Mouse (Mus musculus) heart, adult 2 months (tissue): ENCODE measurements around the gene Dpt.

ENCODE experiments used
- CTCF ChIP-seq: fragments of 200-600 bp; IDR thresholded peaks from 2 replicates; pipeline ENCODE4 v1.8.1; 2022; ENCODE audit warnings: antibody characterized with exemption, mild to moderate bottlenecking, moderate library complexity
- EP300 ChIP-seq: fragments of 200-500 bp; IDR thresholded peaks from 2 replicates; pipeline ENCODE4 v1.6.1; 2011; ENCODE audit warnings: low read depth, low read length, control low read depth; ENCODE audit not compliant: insufficient read depth
- POLR2A ChIP-seq: fragments of 200-500 bp; IDR thresholded peaks from 2 replicates; pipeline ENCODE4 v1.6.1; 2011; ENCODE audit warnings: mild to moderate bottlenecking, low read depth, low read length, control low read depth; ENCODE audit not compliant: insufficient read depth

DNA sequence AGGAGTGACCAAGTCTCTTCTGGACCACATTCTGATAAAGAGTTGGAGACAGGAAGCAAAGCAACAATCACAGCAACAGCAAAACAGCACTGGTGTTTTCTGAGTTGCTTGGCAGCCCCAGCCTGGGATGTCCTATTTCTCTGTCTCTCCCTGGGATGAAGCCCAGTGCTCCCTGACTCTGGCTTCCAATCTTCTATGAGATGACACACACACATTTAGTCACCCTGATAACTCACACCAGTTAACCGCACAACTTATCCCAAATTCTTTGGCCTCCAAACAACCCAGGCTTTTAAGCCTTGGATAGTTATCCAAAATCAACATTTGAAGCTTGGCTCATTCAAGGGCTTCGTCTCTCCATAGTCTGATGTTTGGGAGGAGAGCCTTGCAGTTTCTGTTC lies 12.9 kb downstream of the Dpt start:
- no peak for TF ChIP-seq CTCF
- peak; percentile 39; the same call in 1 of the 2 replicates for TF ChIP-seq EP300
- TF ChIP-seq POLR2A = no peak
